Mouse (Mus musculus): ENCODE results near the gene Gm7697.
"Not testable (repeated sequence)": the region's sequence is repeated elsewhere in the genome, so short reads cannot be mapped to it uniquely, and the experiment has no call there.

Gene Gm7697

GRCm38 (mm10) chr8:69522876-69523275, at the start of gene Gm7697:
TSS of gene Gm7697 (minus strand) at chr8:69522976.
- not testable (repeated sequence) for DNase-seq (ENCODE audit: extremely low spot score)

- not testable (repeated sequence) for DNase-seq (ENCODE audit: extremely low spot score)
These were observed 28.5 kb upstream of the Gm7697 start for GRCm38 (mm10) chr8:69551249-69551648.

- DNase-seq (ENCODE audit: extremely low spot score) = peak; percentile 34
These were observed 26.8 kb upstream of the Gm7697 start for GRCm38 (mm10) chr8:69549556-69549955.

- not testable (repeated sequence) for DNase-seq (ENCODE audit: extremely low spot score)
These were observed 25.3 kb upstream of the Gm7697 start for GRCm38 (mm10) chr8:69548114-69548513.

- DNase-seq (ENCODE audit: extremely low spot score) = not testable (repeated sequence)
These were observed 24.4 kb upstream of the Gm7697 start for GRCm38 (mm10) chr8:69547208-69547607.

GRCm38 (mm10) chr8:69545020-69545419, 22.2 kb upstream of the Gm7697 start:
- DNase-seq (ENCODE audit: extremely low spot score) = not testable (repeated sequence)

GRCm38 (mm10) chr8:69544511-69544910, 21.7 kb upstream of the Gm7697 start:
- not testable (repeated sequence) for DNase-seq (ENCODE audit: extremely low spot score)

- DNase-seq (ENCODE audit: extremely low spot score) = not testable (repeated sequence)
These were observed 21.2 kb upstream of the Gm7697 start for GRCm38 (mm10) chr8:69543984-69544383.

- DNase-seq (ENCODE audit: extremely low spot score) = not testable (repeated sequence)
These were observed 18.0 kb upstream of the Gm7697 start for GRCm38 (mm10) chr8:69540764-69541163.

- DNase-seq (ENCODE audit: extremely low spot score) = not testable (repeated sequence)
These were observed 17.6 kb upstream of the Gm7697 start for GRCm38 (mm10) chr8:69540331-69540730.

- DNase-seq (ENCODE audit: extremely low spot score) = not testable (repeated sequence)
These were observed 47.8 kb downstream of the Gm7697 start for GRCm38 (mm10) chr8:69474946-69475345.

GRCm38 (mm10) chr8:69453465-69453864, 69.3 kb downstream of the Gm7697 start, which contains the start of gene Gm9495:
TSS of gene Gm9495 (minus strand) at chr8:69453565.
- DNase-seq (ENCODE audit: extremely low spot score) = not testable (repeated sequence)

Data from embryo, embryonic 9.5 days (tissue).